Mouse (Mus musculus) spleen, adult 10 weeks (tissue): ENCODE measurements around the gene Cd86. TPM values are rescaled to one million over a fixed set of nuclear protein-coding genes. Genes with fewer than 3 reads are reported as not detected.

Source experiments
- polyA plus RNA-seq: library from polyadenylated mRNA; stranded (reverse); fragments of 350-450 nt; fragmentation: Illumina TruSeq; extraction: RNeasy Lipid Tissue Mini Kit (QIAGEN cat#74804); gene quantifications from one replicate; pipeline ENCODE4 v1.2.3, GENCODE M21; 2015; ENCODE audit warnings: low replicate concordance; ENCODE audit not compliant: insufficient read depth

Cd86 gene
- polyA plus RNA-seq, result 133 TPM

GRCm38 (mm10) chr16:36665782-36666181 is at the start of gene Cd86:
Gene Cd86, minus strand, starts transcription at chr16:36666081.

GRCm38 (mm10) chr16:36693818-36694413 is 28.0 kb upstream of the Cd86 start, which contains the start of gene Ildr1:
Gene Ildr1, plus strand, starts transcription at chr16:36693978.

GRCm38 (mm10) chr16:36561386-36562338 is 104.2 kb downstream of the Cd86 start, which contains the start of gene Casr:
Gene Casr, minus strand, starts transcription at chr16:36562141.

Other genes with a start within 250 kb of the Cd86 start
- not detected for gene Stfa3, start 210.7 kb downstream of the Cd86 start, polyA plus RNA-seq
- not detected for gene Casr, start 103.9 kb downstream of the Cd86 start, polyA plus RNA-seq
- 2.2 TPM for gene Ildr1, start 27.9 kb upstream of the Cd86 start, polyA plus RNA-seq
- gene Slc15a2, start 118.9 kb upstream of the Cd86 start, polyA plus RNA-seq, result 35.8 TPM
- gene Iqcb1, start 162.3 kb upstream of the Cd86 start, polyA plus RNA-seq, result 22.3 TPM
- 14.8 TPM for gene Eaf2, start 208.9 kb upstream of the Cd86 start, polyA plus RNA-seq
- gene Golgb1, start 209.1 kb upstream of the Cd86 start, polyA plus RNA-seq, result 35.9 TPM